Mouse (Mus musculus) testis, adult 2 months (tissue): ENCODE results near the gene Kdm1a.

Experiments
- CTCF ChIP-seq: fragments of 200-500 bp; IDR thresholded peaks from 2 replicates; pipeline ENCODE4 v1.5.1; 2012; ENCODE audit warnings: low read depth, mild to moderate bottlenecking, inconsistent platforms, low read length, moderate library complexity; ENCODE audit not compliant: control insufficient read depth, insufficient read depth, insufficient replicate concordance
- POLR2A ChIP-seq: fragments of 200-500 bp; IDR thresholded peaks from 2 replicates; pipeline ENCODE4 v1.6.1; 2012; ENCODE audit warnings: low read depth, mild to moderate bottlenecking, inconsistent platforms, low read length, moderate library complexity; ENCODE audit not compliant: control insufficient read depth

- TF ChIP-seq POLR2A (peak; percentile 46; the same call in 1 of the 2 replicates), CTCF (no peak)
Measured at GRCm38 (mm10) chr4:136636983-136637562, 34.5 kb upstream of the Kdm1a start.
